Mouse (Mus musculus): ENCODE data around the gene Lamb1.

DNA sequence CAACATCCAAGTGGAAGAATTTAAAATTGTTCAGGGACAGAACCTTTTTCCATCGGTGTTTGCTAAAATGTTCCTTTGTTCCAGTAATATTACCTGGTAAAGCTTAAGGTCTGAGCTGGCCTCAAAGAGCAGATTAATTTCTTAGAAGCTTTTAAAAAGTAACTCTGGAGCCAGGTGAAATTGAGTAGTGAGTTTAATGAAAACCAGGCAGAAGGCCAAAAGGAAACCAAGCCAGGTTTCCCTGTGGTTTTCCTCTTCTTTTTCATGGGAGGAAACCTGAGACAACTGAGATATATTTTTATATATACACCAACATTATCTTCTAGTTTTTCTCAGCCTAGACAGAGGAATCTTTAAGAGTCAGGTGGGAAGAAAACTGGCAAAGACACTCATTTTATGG lies 56.5 kb downstream of the Lamb1 start:
- TF ChIP-seq CTCF (IDR thresholded peaks at IDR 0.05; ENCODE audit: extremely low read depth, insufficient read length, insufficient replicate concordance, low read depth, low read length) (no peak), POLR2A (IDR thresholded peaks at IDR 0.05; ENCODE audit: low read depth, low read length) (no peak)

Data from small intestine, adult 2 months (tissue).